Mouse (Mus musculus) left cerebral cortex, adult 8-10 months (tissue): Measurements from ENCODE around the gene Magi1. TPM values are rescaled to one million over a fixed set of nuclear protein-coding genes. Genes with fewer than 3 reads are reported as not detected.

Source experiments
- DNase-seq, 2 experiments: peaks; one replicate each; pipeline ENCODE4 v3.0.0; 2022; ENCODE audit warnings: low spot score in 2 of 2
- total RNA-seq, 4 experiments: library from RNA; stranded (reverse); gene quantifications; 2 replicates each; pipeline ENCODE4 v1.2.4; 2022

Gene Magi1
- total RNA-seq, 4 experiments from 2014 or later, result 69.1 to 81.7 (median 71.1) TPM

DNA sequence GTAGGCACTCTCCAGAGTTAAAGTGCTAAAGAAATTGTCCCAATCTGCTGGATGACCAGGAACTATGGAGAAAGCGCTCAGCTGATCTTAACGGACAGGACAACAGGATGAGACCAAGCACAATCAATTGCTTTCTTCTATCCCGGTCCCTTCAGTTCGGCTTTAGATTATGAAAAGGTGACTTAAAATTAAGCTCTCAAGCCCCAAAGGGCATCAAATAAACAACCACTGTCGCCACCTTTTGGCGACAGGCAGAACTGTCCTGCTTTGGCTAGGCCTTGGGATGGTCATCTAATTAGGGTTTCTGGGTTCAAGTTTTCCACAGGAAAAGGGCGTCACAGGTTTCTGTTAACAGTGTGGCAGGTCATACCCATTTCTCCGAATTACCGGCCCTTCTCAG, 298.6 kb downstream of the Magi1 start:
- peak in 1 of 2 experiments; percentile 34 for DNase-seq

DNA sequence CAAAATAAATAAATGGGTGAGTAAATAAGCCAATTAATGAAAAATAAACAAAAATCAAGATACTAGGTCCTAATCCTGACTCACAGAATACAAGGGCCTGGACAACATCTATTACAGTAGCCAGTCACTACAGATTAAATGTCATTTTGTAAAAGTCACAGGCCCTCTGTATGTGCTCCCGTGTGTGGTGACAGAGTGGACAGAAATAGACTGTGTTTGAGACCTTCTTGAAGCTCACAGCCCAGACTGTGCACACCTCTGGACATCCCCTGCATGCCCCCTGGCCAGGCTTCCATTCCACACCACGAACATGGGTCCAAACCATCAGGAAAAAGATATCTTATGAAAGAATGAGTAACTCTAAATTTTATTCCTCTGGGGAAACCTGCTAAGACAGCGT, 300.2 kb downstream of the Magi1 start:
- no peak for DNase-seq

GRCm38 (mm10) chr6:93981211-93981610, 302.5 kb downstream of the Magi1 start:
- DNase-seq, result no peak

DNA sequence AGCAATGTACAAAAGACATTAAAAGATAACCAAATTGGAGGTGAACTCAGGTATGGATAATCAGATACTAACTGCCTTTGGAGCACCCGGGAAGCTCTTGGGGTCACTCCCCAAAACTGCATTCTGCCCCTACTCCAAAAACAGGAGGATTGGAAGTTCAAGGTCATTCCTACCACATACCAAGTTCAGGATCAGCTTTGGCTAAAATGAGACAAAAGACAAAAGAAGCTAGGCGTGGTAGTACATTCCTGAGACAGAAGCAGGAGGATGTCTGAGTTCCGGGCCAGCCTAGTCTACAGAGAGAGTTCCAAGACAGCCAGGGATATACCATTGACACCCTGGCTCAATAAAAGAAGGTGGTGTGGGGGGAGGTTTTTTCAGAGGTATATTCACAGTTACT, 304.5 kb downstream of the Magi1 start:
- DNase-seq, result no peak

- peak in 1 of 2 experiments; percentile 5 for DNase-seq
Measured at GRCm38 (mm10) chr6:93968721-93969120, 315.0 kb downstream of the Magi1 start.

GRCm38 (mm10) chr6:93962757-93963336, 320.9 kb downstream of the Magi1 start:
- peak in 1 of 2 experiments; percentile 35 for DNase-seq

GRCm38 (mm10) chr6:93961782-93962181, 321.9 kb downstream of the Magi1 start:
- no peak for DNase-seq

DNA sequence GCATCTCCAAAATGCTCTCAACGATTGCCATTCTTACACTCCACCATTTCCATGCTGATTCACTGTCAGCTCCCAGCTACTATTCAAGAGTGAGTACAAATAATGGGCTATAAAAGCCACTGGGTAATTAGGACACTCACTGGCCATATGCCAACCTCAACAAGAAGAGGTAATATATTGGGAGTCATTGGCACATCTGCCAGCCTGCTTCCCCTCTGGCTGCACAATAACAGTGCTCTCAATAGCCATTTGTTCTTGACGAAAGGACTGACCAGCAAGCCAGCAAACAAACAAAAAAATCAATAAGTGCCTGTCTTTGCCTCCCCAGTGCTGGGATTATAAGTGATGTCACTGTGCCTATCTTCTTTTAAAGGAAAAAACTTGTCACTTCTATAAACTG, 326.5 kb downstream of the Magi1 start:
- peak in 1 of 2 experiments; percentile 44 for DNase-seq

DNA sequence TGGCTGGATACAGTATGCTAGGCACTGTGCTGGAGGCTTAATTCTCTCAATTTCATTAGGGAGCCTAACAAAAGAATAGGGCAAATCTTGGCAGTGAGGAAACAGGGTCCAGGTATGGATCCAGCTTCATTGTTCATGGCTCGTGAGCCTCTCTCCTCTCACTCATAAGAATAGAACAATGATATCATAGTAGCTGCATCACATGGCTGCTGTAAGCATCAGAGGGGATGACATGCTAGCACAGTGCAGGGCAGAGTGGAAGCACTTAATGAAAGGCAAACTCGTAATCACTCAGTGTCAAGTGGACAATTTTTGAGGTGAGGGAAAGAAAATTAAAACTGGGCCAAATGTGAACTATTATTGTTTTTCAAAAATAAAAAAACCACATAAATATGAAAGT, 337.1 kb downstream of the Magi1 start:
- DNase-seq, result no peak

GRCm38 (mm10) chr6:93936359-93936758, 347.4 kb downstream of the Magi1 start:
- DNase-seq, result no peak

DNA sequence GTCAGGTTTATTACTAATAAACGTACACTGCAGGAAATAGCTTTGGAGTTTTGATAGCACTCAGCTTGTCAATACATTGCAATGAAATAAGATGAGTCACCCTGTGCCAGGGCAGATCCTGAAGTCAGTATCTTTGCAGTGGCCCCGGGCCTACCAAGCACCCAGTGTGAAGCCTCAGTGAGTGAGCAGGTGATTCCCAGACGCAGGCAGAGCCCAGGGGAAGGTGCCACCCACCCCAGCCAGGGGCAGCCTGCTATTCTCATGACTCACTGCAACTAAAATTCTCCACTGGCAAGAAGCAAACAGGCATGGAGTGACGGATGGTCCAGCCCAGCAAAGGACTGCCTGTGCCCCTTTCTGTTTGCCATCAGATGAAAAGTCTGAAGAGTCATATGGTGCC, 347.9 kb downstream of the Magi1 start:
- no peak for DNase-seq

DNA sequence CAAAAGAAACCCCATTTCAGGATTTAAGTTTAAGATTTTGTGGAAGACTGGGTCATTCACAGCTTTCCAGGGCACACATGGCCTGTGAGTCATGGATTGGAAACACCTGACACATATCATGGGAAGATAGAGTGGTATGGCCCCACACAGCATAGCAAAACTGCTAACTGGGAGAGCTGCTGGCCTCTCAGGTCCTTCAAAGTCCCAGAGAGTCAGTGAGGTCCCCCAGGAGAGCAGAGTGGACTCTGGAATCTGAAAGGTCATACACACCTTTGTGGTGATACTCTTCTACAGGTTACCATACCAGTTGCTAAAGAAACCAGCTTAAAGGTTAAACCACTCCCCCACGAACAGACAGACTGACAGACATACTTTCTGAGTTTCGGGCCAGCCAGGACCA, 349.0 kb downstream of the Magi1 start:
- DNase-seq, result no peak

DNA sequence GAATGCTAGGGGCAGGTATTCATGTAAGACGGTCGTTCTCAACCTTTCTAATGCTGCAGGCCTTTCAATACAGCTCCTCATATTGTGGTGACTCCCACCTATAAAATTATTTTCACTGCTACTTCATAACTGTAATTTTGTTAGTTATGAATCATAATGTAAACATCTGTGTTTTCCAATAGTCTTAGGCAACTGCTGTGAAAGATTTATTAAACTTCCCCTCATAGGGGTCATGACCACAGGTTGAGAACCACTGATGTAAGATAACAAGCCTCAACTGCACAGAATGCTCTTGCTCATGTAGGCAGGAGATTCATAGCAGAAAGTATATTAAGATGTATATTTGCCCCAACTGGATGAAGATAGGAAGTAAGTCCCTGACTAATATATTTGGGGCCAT, 359.1 kb downstream of the Magi1 start:
- DNase-seq, result no peak

GRCm38 (mm10) chr6:93923972-93924371, 359.7 kb downstream of the Magi1 start:
- no peak for DNase-seq

- no peak for DNase-seq
Measured at GRCm38 (mm10) chr6:93923351-93923750, 360.4 kb downstream of the Magi1 start.

DNA sequence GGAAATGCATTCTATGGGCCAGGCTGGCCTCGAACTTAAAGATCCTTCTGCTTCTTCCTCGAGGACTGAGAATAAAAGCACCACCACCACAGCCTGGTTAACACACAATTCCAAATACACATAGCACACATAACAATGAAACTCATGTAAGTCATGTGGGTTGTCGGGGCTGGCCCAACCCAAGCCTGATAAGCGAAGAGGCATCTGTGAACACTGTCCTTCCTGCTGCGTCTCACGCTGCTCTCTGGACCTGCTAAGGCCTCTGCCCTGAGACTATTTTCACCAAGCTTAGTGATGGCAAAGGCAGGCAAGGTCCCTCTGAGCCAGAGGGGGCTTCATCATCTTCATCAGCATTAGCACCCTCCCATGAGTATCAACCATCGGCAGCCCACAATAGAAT, 360.8 kb downstream of the Magi1 start:
- DNase-seq, result no peak

GRCm38 (mm10) chr6:93913226-93913861, 370.4 kb downstream of the Magi1 start:
- DNase-seq, result peak; percentile 36 to 60

DNA sequence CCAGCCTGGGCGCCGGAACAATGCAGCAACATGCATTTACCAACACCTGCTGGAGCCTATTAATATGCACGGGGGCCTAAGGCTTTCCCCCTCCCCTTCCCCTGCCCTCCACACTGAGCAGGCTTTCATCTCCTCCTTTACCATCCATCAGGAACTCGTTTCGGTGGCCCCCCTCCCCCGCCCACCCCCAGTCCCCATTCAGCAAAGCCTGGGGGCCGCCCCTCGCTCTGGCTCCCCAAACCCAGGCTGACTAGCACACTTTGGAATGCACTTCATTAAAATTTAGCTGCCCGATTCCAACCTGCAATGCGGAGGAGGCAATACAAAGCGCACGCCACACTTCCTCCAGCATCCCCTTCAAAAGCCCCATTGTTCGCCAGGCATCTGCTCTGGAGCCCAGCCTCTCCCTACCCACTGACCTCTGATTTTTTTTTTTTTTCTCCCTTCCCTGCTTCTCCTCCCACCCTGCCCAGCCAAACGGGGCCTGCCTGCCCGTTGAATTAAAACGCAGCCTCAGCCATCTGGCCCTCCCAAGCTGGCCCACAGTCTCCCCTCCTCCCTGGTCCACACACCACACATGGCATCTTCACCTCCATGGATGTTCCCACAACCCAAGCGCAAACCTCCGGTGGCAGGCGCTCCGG, 371.0 kb downstream of the Magi1 start:
- peak; percentile 30 to 45 for DNase-seq

DNA sequence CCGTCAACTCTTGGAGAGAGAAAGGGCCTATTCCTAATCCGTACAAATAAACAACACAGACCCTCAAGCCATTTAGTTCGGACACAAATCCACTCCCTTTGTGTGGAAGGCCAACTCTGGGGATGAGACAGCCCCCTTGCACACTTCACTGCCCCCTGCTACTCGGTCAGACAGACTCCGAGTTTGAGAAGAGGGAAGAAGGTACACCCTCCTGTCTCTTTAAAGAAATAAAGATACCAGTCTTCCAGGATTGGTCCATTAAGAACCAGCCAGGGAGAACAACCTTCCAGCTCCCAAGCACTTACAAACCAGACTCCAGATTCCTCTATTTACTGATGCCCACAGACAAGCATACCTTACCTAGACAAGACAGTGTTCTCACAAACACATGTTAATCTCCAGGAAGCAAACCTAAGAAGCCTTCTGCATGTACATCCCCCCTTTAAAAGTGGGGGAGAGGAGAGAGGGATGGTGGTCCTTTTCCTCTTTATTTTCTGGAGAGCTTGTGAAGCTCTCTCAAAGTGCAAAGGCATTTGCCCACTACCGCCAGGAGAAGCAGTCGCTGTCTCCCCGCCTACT, 371.6 kb downstream of the Magi1 start:
- peak; percentile 16 to 37 for DNase-seq

DNA sequence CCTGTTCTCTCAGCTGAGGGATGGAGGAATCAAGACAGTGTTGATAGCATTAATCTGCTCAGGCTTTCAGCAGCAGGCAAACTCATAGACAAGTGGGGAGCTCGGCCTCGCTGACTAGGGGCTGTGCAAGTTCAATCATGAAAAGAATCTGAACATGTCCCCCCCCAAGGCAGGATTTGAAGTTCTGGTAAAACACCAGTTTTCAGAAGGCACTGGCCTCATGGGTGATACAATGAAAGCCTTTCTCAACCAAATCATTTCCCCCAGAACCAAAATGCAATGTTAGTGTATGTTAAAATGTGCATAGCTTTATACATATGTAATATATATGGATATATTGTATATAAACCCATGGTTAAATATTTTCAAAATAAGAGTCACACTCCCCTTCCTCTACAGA, 372.3 kb downstream of the Magi1 start:
- DNase-seq, result no peak

DNA sequence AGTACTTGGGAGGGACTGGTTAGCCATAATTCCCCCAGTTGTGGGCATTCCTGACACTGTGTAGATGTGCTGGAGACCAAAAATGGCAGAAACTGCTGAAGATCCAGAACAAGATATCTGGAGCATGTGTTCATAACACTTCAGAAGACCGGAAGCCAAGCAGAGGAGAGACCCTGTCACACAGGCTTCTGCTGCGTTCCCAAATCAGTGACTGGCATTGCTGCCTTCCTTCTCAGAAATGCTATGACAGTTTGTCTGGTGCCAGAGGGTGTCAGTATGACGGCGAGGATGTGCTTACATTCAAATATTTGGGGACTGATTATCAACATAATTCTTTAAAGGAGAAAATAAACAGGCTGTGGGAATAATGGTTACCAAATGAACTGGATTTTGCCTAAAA, 373.7 kb downstream of the Magi1 start:
- no peak for DNase-seq

DNA sequence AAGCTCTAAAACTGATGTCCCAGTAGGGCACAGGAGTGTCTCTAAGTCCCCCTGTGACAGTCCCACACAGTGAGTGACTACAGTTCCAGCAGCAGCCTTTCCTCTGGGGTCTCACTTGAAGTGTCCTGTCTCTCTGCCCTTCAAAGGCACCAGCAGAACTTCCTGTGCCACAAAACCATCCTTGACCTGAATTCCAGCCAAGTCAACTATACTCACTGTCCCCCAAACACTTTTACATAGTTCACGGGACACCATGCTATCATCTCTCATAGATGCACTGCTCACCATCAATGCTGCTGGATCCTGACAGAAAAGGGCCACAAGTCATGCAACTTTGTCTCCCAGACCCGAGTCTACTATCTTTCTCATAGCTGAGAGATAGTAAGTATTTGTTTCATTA, 378.7 kb downstream of the Magi1 start:
- no peak for DNase-seq

DNA sequence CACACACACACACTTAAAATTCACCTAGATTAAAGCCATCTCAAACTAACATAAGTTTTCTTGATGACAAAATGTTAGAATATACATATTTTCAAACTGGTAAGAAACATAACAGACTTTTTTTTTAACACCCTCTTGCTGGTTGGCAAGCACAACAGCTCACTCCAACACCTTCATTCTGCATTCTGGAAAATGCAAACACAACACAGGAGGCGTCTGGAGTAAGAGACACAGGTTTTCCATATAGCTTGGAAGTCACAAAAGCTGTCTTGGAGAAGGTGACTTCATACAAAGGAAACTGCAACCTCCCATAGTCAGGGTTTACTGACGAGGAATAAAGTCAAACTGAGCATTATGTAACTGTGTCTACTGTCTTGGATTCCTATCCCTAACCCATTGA, 381.5 kb downstream of the Magi1 start:
- DNase-seq, result peak in 1 of 2 experiments; percentile 31
